Mouse (Mus musculus) heart, postnatal 0 days (tissue): Measurements from ENCODE around the gene Cdt1. TPM values are rescaled to one million over a fixed set of nuclear protein-coding genes. Genes with fewer than 3 reads are reported as not detected.

Experiments used
- ATAC-seq: fragments of 200-750 bp; cut with Nextera tagmentation; 2 replicates; pipeline ENCODE4 v1.8.0; 2017; ENCODE audit warnings: low read depth, moderate number of reproducible peaks, moderate library complexity; ENCODE audit not compliant: insufficient read depth
- DNase-seq: peaks from one replicate; pipeline ENCODE4 v3.0.0-alpha.2; 2016; ENCODE audit warnings: low spot score
- H3K27ac ChIP-seq: fragments of 300-500 bp; sonication (generic); 2 replicates; pipeline ENCODE4 v1.5.1; 2014; ENCODE audit warnings: low read depth, mild to moderate bottlenecking
- H3K27me3 ChIP-seq: fragments of 300-500 bp; sonication (generic); 2 replicates; pipeline ENCODE4 v1.6.1; 2014; ENCODE audit warnings: low read length, mixed read lengths; ENCODE audit not compliant: control insufficient read depth, insufficient read depth
- H3K36me3 ChIP-seq: fragments of 300-500 bp; sonication (generic); replicated peaks from 2 replicates; pipeline ENCODE4 v1.6.1; 2014; ENCODE audit warnings: low read length, mixed read lengths; ENCODE audit not compliant: control insufficient read depth, insufficient read depth
- H3K4me1 ChIP-seq: fragments of 300-500 bp; sonication (generic); 2 replicates; pipeline ENCODE4 v1.6.1; 2014; ENCODE audit warnings: antibody characterized with exemption; ENCODE audit not compliant: control insufficient read depth, insufficient read depth
- H3K4me2 ChIP-seq: fragments of 300-500 bp; sonication (generic); 2 replicates; pipeline ENCODE4 v1.6.1; 2014; ENCODE audit warnings: low read depth, mild to moderate bottlenecking, low read length, moderate library complexity
- H3K4me3 ChIP-seq: fragments of 300-500 bp; sonication (generic); 2 replicates; pipeline ENCODE4 v1.5.1; 2014; ENCODE audit warnings: low read depth, low read length
- H3K9ac ChIP-seq: fragments of 300-500 bp; sonication (generic); replicated peaks from 2 replicates; pipeline ENCODE4 v1.6.1; 2014; ENCODE audit warnings: low read depth, low read length, mixed read lengths
- H3K9me3 ChIP-seq: fragments of 300-500 bp; sonication (generic); replicated peaks from 2 replicates; pipeline ENCODE4 v1.6.1; 2016; ENCODE audit warnings: low read length; ENCODE audit not compliant: control insufficient read depth
- CTCF ChIP-seq: IDR thresholded peaks from 2 replicates; pipeline ENCODE4 v1.5.1; 2016; ENCODE audit warnings: antibody characterized with exemption, control low read depth, low read depth
- EP300 ChIP-seq: IDR thresholded peaks from 2 replicates; pipeline ENCODE4 v1.6.1; 2016; ENCODE audit warnings: antibody characterized with exemption, low read depth
- WGBS: fragments of 180-500 bp; shearing (Covaris S2); extraction: QIAGEN DNeasy Blood & Tissue Kit; methylation state at CpG from one replicate; pipeline ENCODE4 v1.1.7; 2014; 5-methylcytosine and 5-hydroxymethylcytosine counted together
- polyA plus RNA-seq: library from polyadenylated mRNA; unstranded; fragments of >200 nt; fragmentation: Nextera tagmentation; extraction: Ambion mirVana; gene quantifications from 2 replicates; pipeline ENCODE4 v1.2.1, GENCODE M21; 2015
- total RNA-seq: library from RNA; depleted of rRNA; stranded (reverse); fragments of >200 nt; gene quantifications from 2 replicates; pipeline ENCODE4 v1.2.3, GENCODE M21; 2014; ENCODE audit warnings: low replicate concordance

The Cdt1 gene
- total and polyA plus RNA-seq, 2 experiments from 2014 or later, result 9.9 to 27.5 TPM

GRCm38 (mm10) chr8:122586171-122586570 is 18.4 kb downstream of the Cdt1 start:
- Histone ChIP-seq H3K4me2 (no peak overlapping the region), H3K9me3 (no peaks in the 10 kb centered on the region), H3K36me3 (no peaks in the 10 kb centered on the region), H3K4me1 (no peaks in the 10 kb centered on the region), H3K9ac (no peak overlapping the region), H3K4me3 (no peak overlapping the region), H3K27me3 (no peaks in the 10 kb centered on the region), H3K27ac (no peak overlapping the region)
- 81% methylated on average over 7 of the region's 7 CpGs for WGBS
- TF ChIP-seq CTCF (no peak), EP300 (no peak)
- ATAC-seq, result no peak
- no peak for DNase-seq

GRCm38 (mm10) chr8:122586749-122587148 is 18.9 kb downstream of the Cdt1 start:
- H3K9ac ChIP-seq, result no peak overlapping the region
- ATAC-seq (no peak), DNase-seq (no peak)
- H3K4me3 ChIP-seq, result no peak overlapping the region
- no peaks in the 10 kb centered on the region for H3K4me1 ChIP-seq
- no peak overlapping the region for H3K4me2 ChIP-seq
- no peak overlapping the region for H3K27ac ChIP-seq
- TF ChIP-seq CTCF, result no peak
- no peak for TF ChIP-seq EP300
- H3K36me3 ChIP-seq, result no peaks in the 10 kb centered on the region
- H3K27me3 ChIP-seq, result no peaks in the 10 kb centered on the region
- WGBS, result 88% methylated on average over 10 of the region's 10 CpGs
- H3K9me3 ChIP-seq, result no peaks in the 10 kb centered on the region

GRCm38 (mm10) chr8:122593240-122593639 is 25.4 kb downstream of the Cdt1 start:
- no peak overlapping the region for H3K4me2 ChIP-seq
- ATAC-seq (no peak), DNase-seq (no peak)
- no peak overlapping the region for H3K4me3 ChIP-seq
- H3K9ac ChIP-seq, result no peak overlapping the region
- no peak overlapping the region for H3K27ac ChIP-seq
- no peaks in the 10 kb centered on the region for H3K27me3 ChIP-seq
- TF ChIP-seq CTCF (no peak), EP300 (no peak)
- H3K4me1 ChIP-seq, result no peaks in the 10 kb centered on the region
- 0 out of 2 replicates have a peak, but pooled peaks cover 11% of the 10 kb centered on the region for H3K36me3 ChIP-seq
- 63% methylated on average over 12 of the region's 12 CpGs for WGBS
- no peaks in the 10 kb centered on the region for H3K9me3 ChIP-seq

GRCm38 (mm10) chr8:122593783-122594507 is 26.1 kb downstream of the Cdt1 start:
- TF ChIP-seq CTCF (no peak), EP300 (no peak)
- no peak overlapping the region for H3K4me3 ChIP-seq
- no peak overlapping the region for H3K4me2 ChIP-seq
- DNase-seq (no peak), ATAC-seq (no peak)
- no peak overlapping the region for H3K9ac ChIP-seq
- 0 out of 2 replicates have a peak, but pooled peaks cover 16% of the 10 kb centered on the region for H3K36me3 ChIP-seq
- no peaks in the 10 kb centered on the region for H3K27me3 ChIP-seq
- H3K4me1 ChIP-seq, result no peaks in the 10 kb centered on the region
- H3K27ac ChIP-seq, result no peak overlapping the region
- no peaks in the 10 kb centered on the region for H3K9me3 ChIP-seq
- WGBS, result 75% methylated on average over 19 of the region's 19 CpGs

GRCm38 (mm10) chr8:122596031-122596430 is 28.2 kb downstream of the Cdt1 start:
- Histone ChIP-seq H3K9ac (no peak overlapping the region), H3K27ac (no peak overlapping the region), H3K4me2 (no peak overlapping the region), H3K27me3 (no peaks in the 10 kb centered on the region), H3K4me1 (no peaks in the 10 kb centered on the region), H3K36me3 (0 out of 2 replicates have a peak, but pooled peaks cover 17% of the 10 kb centered on the region), H3K4me3 (no peak overlapping the region), H3K9me3 (no peaks in the 10 kb centered on the region)
- no peak for DNase-seq
- no peak for ATAC-seq
- TF ChIP-seq CTCF (no peak), EP300 (no peak)
- WGBS, result 51% methylated on average over 4 of the region's 4 CpGs

GRCm38 (mm10) chr8:122600666-122601065 is 32.9 kb downstream of the Cdt1 start:
- Histone ChIP-seq H3K9ac (no peak overlapping the region), H3K9me3 (no peaks in the 10 kb centered on the region), H3K36me3 (0 out of 2 replicates have a peak, but pooled peaks cover 11% of the 10 kb centered on the region), H3K4me3 (no peak overlapping the region), H3K4me2 (no peak overlapping the region), H3K4me1 (peaks cover 8% of the 10 kb centered on the region; the same call in 1 of the 2 replicates), H3K27me3 (no peaks in the 10 kb centered on the region), H3K27ac (no peak overlapping the region)
- TF ChIP-seq EP300 (no peak), CTCF (no peak)
- ATAC-seq, result no peak
- WGBS, result 92% methylated on average over 9 of the region's 9 CpGs
- DNase-seq, result no peak
